Mouse (Mus musculus) heart, adult 2 months (tissue): ENCODE data around the gene Rps19.

Source experiments
- CTCF ChIP-seq: fragments of 200-600 bp; IDR thresholded peaks from 2 replicates; pipeline ENCODE4 v1.8.1; 2022; ENCODE audit warnings: antibody characterized with exemption, mild to moderate bottlenecking, moderate library complexity
- EP300 ChIP-seq: fragments of 200-500 bp; IDR thresholded peaks from 2 replicates; pipeline ENCODE4 v1.6.1; 2011; ENCODE audit warnings: low read depth, low read length, control low read depth; ENCODE audit not compliant: insufficient read depth

GRCm38 (mm10) chr7:24841009-24841408 is 43.2 kb upstream of the Rps19 start:
- TF ChIP-seq EP300 (no peak), CTCF (no peak)
